Mouse (Mus musculus): ENCODE data around the gene Mgat4e. TPM values are rescaled to one million over a fixed set of nuclear protein-coding genes. Genes with fewer than 3 reads are reported as not detected.
"Not testable (repeated sequence)": the region's sequence is repeated elsewhere in the genome, so short reads cannot be mapped to it uniquely, and the experiment has no call there.

Mgat4e gene
- polyA plus RNA-seq, 1 experiment = not detected

DNA sequence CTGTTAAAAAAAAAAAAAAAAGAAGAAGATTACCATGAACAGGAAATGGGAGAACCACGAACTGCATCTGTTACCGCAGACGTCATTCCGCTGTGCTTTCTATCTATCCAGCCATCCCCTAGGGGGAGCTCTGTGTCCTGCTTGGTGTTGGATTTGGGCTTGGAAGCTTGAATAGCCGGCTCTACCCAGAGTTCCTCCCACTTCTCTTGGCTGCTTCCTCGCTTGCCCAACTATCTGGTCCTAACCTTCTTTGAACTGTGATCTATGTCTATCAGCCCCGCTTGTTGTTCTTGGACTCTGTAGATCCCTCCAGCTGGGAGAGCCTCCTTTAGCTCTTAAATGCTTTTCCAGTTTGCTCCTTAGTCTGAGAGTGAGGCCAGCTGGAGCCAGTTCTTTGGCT is 30.8 kb downstream of the Mgat4e start:
- Histone ChIP-seq H3K4me3 (replicated peaks; ENCODE audit: extremely low read depth, low read depth, low read length) (no peak overlapping the region), H3K4me1 (ENCODE audit: control insufficient read depth, insufficient read depth, low read length) (no peaks in the 10 kb centered on the region)
- WGBS = 3% methylated on average over 7 of the region's 7 CpGs
- DNase-seq = peak; percentile 77
- TF ChIP-seq POLR2A (IDR thresholded peaks at IDR 0.05; ENCODE audit: borderline replicate concordance, extremely low read depth, low read depth, low read length) (no peak), CTCF (IDR thresholded peaks at IDR 0.05; ENCODE audit: insufficient read depth, low read length) (peak; percentile 91)

- not testable (repeated sequence) for H3K4me3 ChIP-seq (replicated peaks; ENCODE audit: extremely low read depth, low read depth, low read length); DNase-seq; H3K4me1 ChIP-seq (ENCODE audit: control insufficient read depth, insufficient read depth, low read length)
- WGBS = 88% methylated on average over 14 of the region's 14 CpGs
These were observed 31.6 kb downstream of the Mgat4e start for GRCm38 (mm10) chr1:134517841-134518240.

GRCm38 (mm10) chr1:134516491-134517198 is 32.8 kb downstream of the Mgat4e start:
- WGBS = 38% methylated on average over 4 of the region's 4 CpGs

GRCm38 (mm10) chr1:134515891-134516290 is 33.6 kb downstream of the Mgat4e start:
- DNase-seq = no peak
- Histone ChIP-seq H3K4me3 (replicated peaks; ENCODE audit: extremely low read depth, low read depth, low read length) (no peak overlapping the region), H3K4me1 (ENCODE audit: control insufficient read depth, insufficient read depth, low read length) (no peaks in the 10 kb centered on the region; the same call in 1 of the 2 replicates)
- 60% methylated on average over 2 of the region's 2 CpGs for WGBS
- TF ChIP-seq CTCF (IDR thresholded peaks at IDR 0.05; ENCODE audit: insufficient read depth, low read length) (no peak), POLR2A (IDR thresholded peaks at IDR 0.05; ENCODE audit: borderline replicate concordance, extremely low read depth, low read depth, low read length) (no peak)

More at GRCm38 (mm10) chr1:134516491-134517198, 32.8 kb downstream of the Mgat4e start:
- Histone ChIP-seq H3K4me1 (ENCODE audit: control insufficient read depth, insufficient read depth, low read length) (no peaks in the 10 kb centered on the region; the same call in 1 of the 2 replicates), H3K4me3 (replicated peaks; ENCODE audit: extremely low read depth, low read depth, low read length) (no peak overlapping the region)
- DNase-seq = no peak
- no peak for TF ChIP-seq POLR2A (IDR thresholded peaks at IDR 0.05; ENCODE audit: borderline replicate concordance, extremely low read depth, low read depth, low read length)

GRCm38 (mm10) chr1:134513876-134514590 is 35.4 kb downstream of the Mgat4e start:
- peak overlapping the region; percentile 14 for H3K4me3 ChIP-seq (replicated peaks; ENCODE audit: extremely low read depth, low read depth, low read length)
- 39% methylated on average over 16 of the region's 16 CpGs for WGBS
- TF ChIP-seq POLR2A (IDR thresholded peaks at IDR 0.05; ENCODE audit: borderline replicate concordance, extremely low read depth, low read depth, low read length) (no peak), CTCF (IDR thresholded peaks at IDR 0.05; ENCODE audit: insufficient read depth, low read length) (no peak)
- no peaks in the 10 kb centered on the region; the same call in 1 of the 2 replicates for H3K4me1 ChIP-seq (ENCODE audit: control insufficient read depth, insufficient read depth, low read length)
- no peak for DNase-seq

GRCm38 (mm10) chr1:134513312-134513860 is 36.1 kb downstream of the Mgat4e start:
- H3K4me1 ChIP-seq (ENCODE audit: control insufficient read depth, insufficient read depth, low read length) = no peaks in the 10 kb centered on the region; the same call in 1 of the 2 replicates
- DNase-seq = peak; percentile 48
- WGBS = 3% methylated on average over 38 of the region's 38 CpGs

DNA sequence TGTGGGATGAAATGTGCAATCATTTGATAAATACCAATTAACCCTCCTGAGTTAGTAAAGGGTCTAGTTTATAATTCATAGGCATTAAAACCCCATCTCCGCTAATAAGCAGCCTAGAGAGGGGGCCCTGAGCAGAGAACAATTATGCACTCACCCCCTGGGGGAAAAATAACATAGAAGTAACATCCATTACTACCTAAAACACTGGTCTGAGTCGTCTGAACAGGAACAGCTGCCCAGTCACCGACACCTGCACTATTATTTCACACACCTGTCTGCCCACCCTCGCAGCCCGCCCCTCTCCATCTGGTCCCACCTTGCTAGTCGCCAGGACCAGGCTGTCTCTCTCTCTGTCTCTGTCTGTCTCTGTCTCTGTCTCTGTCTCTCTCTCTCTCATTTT is 36.9 kb downstream of the Mgat4e start:
- TF ChIP-seq CTCF (IDR thresholded peaks at IDR 0.05; ENCODE audit: insufficient read depth, low read length) (no peak), POLR2A (IDR thresholded peaks at IDR 0.05; ENCODE audit: borderline replicate concordance, extremely low read depth, low read depth, low read length) (no peak)
- no peaks in the 10 kb centered on the region; the same call in 1 of the 2 replicates for H3K4me1 ChIP-seq (ENCODE audit: control insufficient read depth, insufficient read depth, low read length)
- H3K4me3 ChIP-seq (replicated peaks; ENCODE audit: extremely low read depth, low read depth, low read length) = no peak overlapping the region
- no peak for DNase-seq
- 70% methylated on average over 6 of the region's 6 CpGs for WGBS

More at GRCm38 (mm10) chr1:134513312-134513860, 36.1 kb downstream of the Mgat4e start:
- no peak for TF ChIP-seq CTCF (IDR thresholded peaks at IDR 0.05; ENCODE audit: insufficient read depth, low read length)
- no peak for TF ChIP-seq POLR2A (IDR thresholded peaks at IDR 0.05; ENCODE audit: borderline replicate concordance, extremely low read depth, low read depth, low read length)
- H3K4me3 ChIP-seq (replicated peaks; ENCODE audit: extremely low read depth, low read depth, low read length) = peak overlapping the region; percentile 52

GRCm38 (mm10) chr1:134512183-134512582 is 37.3 kb downstream of the Mgat4e start:
- TF ChIP-seq POLR2A (IDR thresholded peaks at IDR 0.05; ENCODE audit: borderline replicate concordance, extremely low read depth, low read depth, low read length) (no peak), CTCF (IDR thresholded peaks at IDR 0.05; ENCODE audit: insufficient read depth, low read length) (no peak)
- Histone ChIP-seq H3K4me1 (ENCODE audit: control insufficient read depth, insufficient read depth, low read length) (no peaks in the 10 kb centered on the region; the same call in 1 of the 2 replicates), H3K4me3 (replicated peaks; ENCODE audit: extremely low read depth, low read depth, low read length) (no peak overlapping the region)
- DNase-seq = no peak
- WGBS = 58% methylated on average over 4 of the region's 4 CpGs

- 48% methylated on average over 7 of the region's 7 CpGs for WGBS
- no peak for DNase-seq
- no peaks in the 10 kb centered on the region; the same call in 1 of the 2 replicates for H3K4me1 ChIP-seq (ENCODE audit: control insufficient read depth, insufficient read depth, low read length)
- H3K4me3 ChIP-seq (replicated peaks; ENCODE audit: extremely low read depth, low read depth, low read length) = no peak overlapping the region
- TF ChIP-seq POLR2A (IDR thresholded peaks at IDR 0.05; ENCODE audit: borderline replicate concordance, extremely low read depth, low read depth, low read length) (no peak), CTCF (IDR thresholded peaks at IDR 0.05; ENCODE audit: insufficient read depth, low read length) (no peak)
These were observed 39.5 kb downstream of the Mgat4e start for GRCm38 (mm10) chr1:134510018-134510417.
